Mouse (Mus musculus) forebrain, postnatal 0 days (tissue): ENCODE measurements around the gene Stk38. TPM values are rescaled to one million over a fixed set of nuclear protein-coding genes. Genes with fewer than 3 reads are reported as not detected.

Experiments
- ATAC-seq: fragments of 200-750 bp; cut with Nextera tagmentation; 2 replicates; pipeline ENCODE4 v1.8.0; 2017; ENCODE audit warnings: mild to moderate bottlenecking, moderate library complexity
- DNase-seq: peaks from one replicate; pipeline ENCODE4 v3.0.0-alpha.2; 2015
- H3K27ac ChIP-seq: fragments of 300-500 bp; sonication (generic); 2 replicates; pipeline ENCODE4 v1.5.1; 2014; ENCODE audit warnings: low read depth, mild to moderate bottlenecking, antibody characterized with exemption, low read length, moderate library complexity, mixed read lengths
- H3K27me3 ChIP-seq: fragments of 300-500 bp; sonication (generic); 2 replicates; pipeline ENCODE4 v1.6.1; 2014; ENCODE audit warnings: mild to moderate bottlenecking, low read length, mixed read lengths; ENCODE audit not compliant: insufficient read depth
- H3K36me3 ChIP-seq: fragments of 300-500 bp; sonication (generic); 2 replicates; pipeline ENCODE4 v1.6.1; 2014; ENCODE audit warnings: mild to moderate bottlenecking, moderate library complexity; ENCODE audit not compliant: insufficient read depth
- H3K4me1 ChIP-seq: fragments of 300-500 bp; sonication (generic); 2 replicates; pipeline ENCODE4 v1.6.1; 2014; ENCODE audit warnings: antibody characterized with exemption; ENCODE audit not compliant: insufficient read depth
- H3K4me2 ChIP-seq: fragments of 300-500 bp; sonication (generic); 2 replicates; pipeline ENCODE4 v1.6.1; 2014; ENCODE audit warnings: low read depth, mild to moderate bottlenecking, moderate library complexity
- H3K4me3 ChIP-seq: fragments of 300-500 bp; sonication (generic); 2 replicates; pipeline ENCODE4 v1.5.1; 2014; ENCODE audit warnings: low read depth, low read length, mixed read lengths
- H3K9ac ChIP-seq: fragments of 300-500 bp; sonication (generic); 2 replicates; pipeline ENCODE4 v1.6.1; 2014; ENCODE audit warnings: mild to moderate bottlenecking
- H3K9me3 ChIP-seq: fragments of 300-500 bp; sonication (generic); 2 replicates; pipeline ENCODE4 v1.6.1; 2016; ENCODE audit warnings: low read length
- CTCF ChIP-seq: sonication (generic); IDR thresholded peaks from 2 replicates; pipeline ENCODE4 v1.5.1; 2016; ENCODE audit warnings: antibody characterized with exemption, control low read depth, low read depth
- WGBS: fragments of 180-500 bp; shearing (Covaris S2); extraction: QIAGEN DNeasy Blood & Tissue Kit; methylation state at CpG from one replicate; pipeline ENCODE4 v1.1.7; 2014; 5-methylcytosine and 5-hydroxymethylcytosine counted together
- polyA plus RNA-seq: library from polyadenylated mRNA; unstranded; fragments of >200 nt; fragmentation: Nextera tagmentation; extraction: Ambion mirVana; gene quantifications from 2 replicates; pipeline ENCODE4 v1.2.1, GENCODE M21; 2015
- total RNA-seq: library from RNA; depleted of rRNA; stranded (reverse); fragments of >200 nt; gene quantifications from 2 replicates; pipeline ENCODE4 v1.2.3, GENCODE M21; 2014

The Stk38 gene
- total and polyA plus RNA-seq, 2 experiments from 2014 or later: 43.7 to 58.8 TPM

GRCm38 (mm10) chr17:28936133-28936532 lies 71.7 kb downstream of the Stk38 start:
- ATAC-seq (no peak), DNase-seq (no peak)
- Histone ChIP-seq H3K4me1 (no peaks in the 10 kb centered on the region), H3K9me3 (no peaks in the 10 kb centered on the region), H3K4me2 (no peak overlapping the region), H3K27me3 (no peaks in the 10 kb centered on the region), H3K4me3 (no peak overlapping the region), H3K9ac (no peak overlapping the region), H3K27ac (no peak overlapping the region), H3K36me3 (no peaks in the 10 kb centered on the region)
- TF ChIP-seq CTCF: no peak
- WGBS: 93% methylated on average over 7 of the region's 7 CpGs

- no peak overlapping the region for H3K4me3 ChIP-seq
- TF ChIP-seq CTCF: no peak
- H3K4me1 ChIP-seq: peaks cover 6% of the 10 kb centered on the region; the same call in 1 of the 2 replicates
- H3K4me2 ChIP-seq: no peak overlapping the region
- ATAC-seq (no peak), DNase-seq (no peak)
- H3K9me3 ChIP-seq: no peaks in the 10 kb centered on the region
- WGBS: 69% methylated on average over 19 of the region's 19 CpGs
- H3K27me3 ChIP-seq: no peaks in the 10 kb centered on the region
- H3K36me3 ChIP-seq: no peaks in the 10 kb centered on the region
- no peak overlapping the region for H3K27ac ChIP-seq
- H3K9ac ChIP-seq: no peak overlapping the region
Measured at GRCm38 (mm10) chr17:28934120-28934916, 73.5 kb downstream of the Stk38 start.

- Histone ChIP-seq H3K4me1 (peaks cover 6% of the 10 kb centered on the region; the same call in 1 of the 2 replicates), H3K4me2 (no peak overlapping the region), H3K4me3 (no peak overlapping the region), H3K27ac (no peak overlapping the region), H3K9me3 (no peaks in the 10 kb centered on the region), H3K36me3 (no peaks in the 10 kb centered on the region), H3K9ac (no peak overlapping the region), H3K27me3 (no peaks in the 10 kb centered on the region)
- TF ChIP-seq CTCF: no peak
- DNase-seq (no peak), ATAC-seq (no peak)
- 86% methylated on average over 4 of the region's 4 CpGs for WGBS
Measured at GRCm38 (mm10) chr17:28932274-28932673, 75.5 kb downstream of the Stk38 start.

- no peak for ATAC-seq
- H3K27me3 ChIP-seq: no peaks in the 10 kb centered on the region
- H3K9ac ChIP-seq: no peak overlapping the region
- TF ChIP-seq CTCF: no peak
- H3K9me3 ChIP-seq: no peaks in the 10 kb centered on the region
- no peak overlapping the region for H3K27ac ChIP-seq
- WGBS: 92% methylated on average over 18 of the region's 18 CpGs
- peaks cover 6% of the 10 kb centered on the region; the same call in 1 of the 2 replicates for H3K4me1 ChIP-seq
- H3K36me3 ChIP-seq: no peaks in the 10 kb centered on the region
- DNase-seq: no peak
- no peak overlapping the region for H3K4me2 ChIP-seq
- no peak overlapping the region for H3K4me3 ChIP-seq
Measured at GRCm38 (mm10) chr17:28931436-28932211, 76.2 kb downstream of the Stk38 start.

- H3K4me3 ChIP-seq: no peak overlapping the region
- H3K9me3 ChIP-seq: no peaks in the 10 kb centered on the region
- TF ChIP-seq CTCF: peak; percentile 17; the same call in 1 of the 2 replicates
- H3K4me1 ChIP-seq: peaks cover 6% of the 10 kb centered on the region; the same call in 1 of the 2 replicates
- no peak overlapping the region for H3K4me2 ChIP-seq
- no peaks in the 10 kb centered on the region for H3K36me3 ChIP-seq
- ATAC-seq (peak; percentile 65), DNase-seq (peak; percentile 76)
- H3K9ac ChIP-seq: no peak overlapping the region
- peak overlapping the region; percentile 29; the same call in 1 of the 2 replicates for H3K27ac ChIP-seq
- no peaks in the 10 kb centered on the region for H3K27me3 ChIP-seq
- 18% methylated on average over 14 of the region's 14 CpGs for WGBS
Measured at GRCm38 (mm10) chr17:28930392-28931074, 77.3 kb downstream of the Stk38 start.

GRCm38 (mm10) chr17:28929369-28929768 lies 78.4 kb downstream of the Stk38 start:
- Histone ChIP-seq H3K36me3 (no peaks in the 10 kb centered on the region), H3K4me1 (peaks cover 6% of the 10 kb centered on the region; the same call in 1 of the 2 replicates), H3K4me3 (no peak overlapping the region), H3K27ac (no peak overlapping the region), H3K4me2 (no peak overlapping the region), H3K9ac (no peak overlapping the region), H3K9me3 (no peaks in the 10 kb centered on the region), H3K27me3 (no peaks in the 10 kb centered on the region)
- TF ChIP-seq CTCF: no peak
- WGBS: 91% methylated on average over 4 of the region's 4 CpGs
- ATAC-seq: no peak
- no peak for DNase-seq
